ENCODE assay signal across 10 mouse cellular contexts in genomic region chr14:78307286-78308237, GRCm38 (mm10). TPM values are rescaled to one million over a fixed set of nuclear protein-coding genes. Genes with fewer than 3 reads are reported as not detected.
DNase-seq lines count a peak whose midpoint lies in the region; ATAC-seq lines count a peak whose summit lies in the region.
"Had no signal": no experiment of that assay in that cellular context is flagged by ENCODE, and none has a peak within 500 bp of the region (broad histone marks: within the 10 kb centered on the region; RNA-seq: fewer than 3 reads in every experiment).

Gene Tnfsf11, minus strand, starts transcription at chr14:78308043.

- peaks cover 33% of the 10 kb centered on the region for H3K27me3 ChIP-seq in hindbrain, embryonic 14.5 days (ENCODE audit: control insufficient read depth, insufficient read depth, low read length)
- H3K27me3 ChIP-seq in midbrain, embryonic 14.5 days (ENCODE audit: control insufficient read depth, insufficient read depth, low read length) = peaks cover 21% of the 10 kb centered on the region

- peak within 1 kb of the TSS; percentile 38 for H3K4me3 ChIP-seq in hindbrain, embryonic 14.5 days (replicated peaks; ENCODE audit: low read length)
- peak within 1 kb of the TSS; percentile 39 for H3K4me3 ChIP-seq in midbrain, embryonic 14.5 days (replicated peaks; ENCODE audit: low read depth, low read length)

- no peaks in the 10 kb centered on the region for H3K9me3 ChIP-seq in hindbrain, embryonic 14.5 days (ENCODE audit: control insufficient read depth, low read length)
- no peaks in the 10 kb centered on the region for H3K9me3 ChIP-seq in midbrain, embryonic 14.5 days (ENCODE audit: control insufficient read depth, low read length)

- no peak within 1 kb of the TSS for H3K27ac ChIP-seq in hindbrain, embryonic 14.5 days
- no peak within 1 kb of the TSS for H3K27ac ChIP-seq in midbrain, embryonic 14.5 days (replicated peaks; ENCODE audit: low read depth, low read length)

- 0 out of 2 replicates have a peak within 1 kb of the TSS, but pooled peaks have one; percentile 21 for H3K9ac ChIP-seq in hindbrain, embryonic 14.5 days
- H3K9ac ChIP-seq in midbrain, embryonic 14.5 days (replicated peaks; ENCODE audit: low read length) = peak within 1 kb of the TSS; percentile 48

- H3K4me2 ChIP-seq in hindbrain, embryonic 14.5 days (replicated peaks) = peak within 1 kb of the TSS; percentile 78
- peak within 1 kb of the TSS; percentile 73 for H3K4me2 ChIP-seq in midbrain, embryonic 14.5 days (ENCODE audit: low read length)

- H3K36me3 ChIP-seq in hindbrain, embryonic 14.5 days (replicated peaks; ENCODE audit: control insufficient read depth, insufficient read depth) = no peaks in the 10 kb centered on the region
- H3K36me3 ChIP-seq in midbrain, embryonic 14.5 days (ENCODE audit: control insufficient read depth, insufficient read depth, low read length) = no peaks in the 10 kb centered on the region
- H3K36me3 ChIP-seq: G1E had no signal

- 1% methylated on average over 32 of the region's 51 CpGs for WGBS in hindbrain, embryonic 14.5 days
- 1% methylated on average over 45 of the region's 51 CpGs for WGBS in midbrain, embryonic 14.5 days

- no peak for DNase-seq in frontal cortex, adult 2 months (ENCODE audit: extremely low spot score in 1 of 2, low spot score in 1 of 2)
- DNase-seq in urinary bladder, postnatal 14 days (ENCODE audit: low spot score) = peak; percentile 4
- DNase-seq in urinary bladder, postnatal 4 days (ENCODE audit: low spot score in 2 of 2) = no peak
- no peak for DNase-seq in hindbrain, embryonic 14.5 days (ENCODE audit: low spot score)
- peak; percentile 42 for DNase-seq in midbrain, embryonic 14.5 days
- DNase-seq in urinary bladder, postnatal 25 days (ENCODE audit: low spot score) = no peak
- DNase-seq in urinary bladder, postnatal 10 days (ENCODE audit: low spot score) = no peak

- ATAC-seq in frontal cortex, adult (ENCODE audit: low TSS enrichment) = peak; percentile 23; the same call in 1 of the 2 replicates
- ATAC-seq in hindbrain, embryonic 14.5 days (ENCODE audit: low FRiP score) = 0 out of 2 replicates have a peak, but pooled peaks have one; percentile 34
- ATAC-seq in midbrain, embryonic 14.5 days (ENCODE audit: low FRiP score, low TSS enrichment) = no peak; the same call in none of the 2 replicates

- no peaks in the 10 kb centered on the region for H3K4me1 ChIP-seq in hindbrain, embryonic 14.5 days (replicated peaks; ENCODE audit: control insufficient read depth, insufficient read depth, low read length)
- H3K4me1 ChIP-seq in midbrain, embryonic 14.5 days (ENCODE audit: control insufficient read depth, insufficient read depth, low read length) = 0 out of 2 replicates have a peak, but pooled peaks cover 6% of the 10 kb centered on the region

RNA-seq across cellular contexts. Expression of gene Tnfsf11, which starts in this region (rescaled TPM):
- polyA plus RNA-seq in frontal cortex, adult 2 months (2012; rRNA removed) = 0.10 and 0.11 TPM in 2 replicates
- 0.09 and 0.20 TPM in 2 replicates for polyA plus RNA-seq in hindbrain, embryonic 14.5 days (2014; fragmentation: Nextera tagmentation; extraction: Ambion mirVana)
- not detected in 2 replicates for polyA plus RNA-seq in midbrain, embryonic 14.5 days (2014; fragmentation: Nextera tagmentation; extraction: Ambion mirVana)
- polyA plus RNA-seq: G1E; liver, adult 2 months had no signal

Comparison
In these comparisons a context has a peak if more than half of its experiments do, and no peak if none do; other contexts are left out.
1. Peak in ATAC-seq, H3K4me3 ChIP-seq, H3K9ac ChIP-seq and H3K4me2 ChIP-seq in hindbrain, embryonic 14.5 days; RNA of the gene not detected or under 1 TPM.
2. Peak in DNase-seq, H3K4me3 ChIP-seq, H3K9ac ChIP-seq and H3K4me2 ChIP-seq in midbrain, embryonic 14.5 days; RNA of the gene not detected or under 1 TPM.